Mouse (Mus musculus): ENCODE measurements around the gene Mrc2. TPM values are rescaled to one million over a fixed set of nuclear protein-coding genes. Genes with fewer than 3 reads are reported as not detected.
A peak's percentile ranks its signal among the peaks of the same experiment; 100 is the strongest.

Gene Mrc2
- total RNA-seq, 2 experiments from 2014 or later = 4.1 to 5.7 TPM

GRCm38 (mm10) chr11:105362946-105363597 lies 70.6 kb downstream of the Mrc2 start:
- peak; percentile 79 to 89 for DNase-seq (ENCODE audit: low spot score in 2 of 2)
- peak overlapping the region; percentile 77 for H3K27ac ChIP-seq
- H3K4me3 ChIP-seq = peak overlapping the region; percentile 71
- TF ChIP-seq CTCF (conservative IDR thresholded peaks at IDR 0.05) = peak; percentile 99

- TF ChIP-seq CTCF (conservative IDR thresholded peaks at IDR 0.05) = no peak
These were observed 71.3 kb downstream of the Mrc2 start for GRCm38 (mm10) chr11:105363598-105364385.

GRCm38 (mm10) chr11:105364386-105365065 lies 72.1 kb downstream of the Mrc2 start:
- Histone ChIP-seq H3K4me3 (peak overlapping the region; percentile 71), H3K27ac (peak overlapping the region; percentile 77)
- DNase-seq (ENCODE audit: low spot score in 2 of 2) = peak in 1 of 2 experiments; percentile 33
- TF ChIP-seq CTCF (conservative IDR thresholded peaks at IDR 0.05) = no peak

More at GRCm38 (mm10) chr11:105363598-105364385, 71.3 kb downstream of the Mrc2 start:
- DNase-seq (ENCODE audit: low spot score in 2 of 2) = peak; percentile 51 to 53
- Histone ChIP-seq H3K27ac (peak overlapping the region; percentile 77), H3K4me3 (peak overlapping the region; percentile 71)

- DNase-seq (ENCODE audit: low spot score in 2 of 2) = no peak
- Histone ChIP-seq H3K27ac (no peak overlapping the region), H3K4me3 (no peak overlapping the region)
- TF ChIP-seq CTCF (conservative IDR thresholded peaks at IDR 0.05) = no peak
These were observed 73.2 kb downstream of the Mrc2 start for GRCm38 (mm10) chr11:105365611-105366010.

GRCm38 (mm10) chr11:105366051-105366450 lies 73.6 kb downstream of the Mrc2 start:
- no peak for DNase-seq (ENCODE audit: low spot score in 2 of 2)
- Histone ChIP-seq H3K27ac (no peak overlapping the region), H3K4me3 (no peak overlapping the region)
- no peak for TF ChIP-seq CTCF (conservative IDR thresholded peaks at IDR 0.05)

- no peak for DNase-seq (ENCODE audit: low spot score in 2 of 2)
- no peak overlapping the region for H3K27ac ChIP-seq
- no peak for TF ChIP-seq CTCF (conservative IDR thresholded peaks at IDR 0.05)
- no peak overlapping the region for H3K4me3 ChIP-seq
These were observed 74.7 kb downstream of the Mrc2 start for GRCm38 (mm10) chr11:105367163-105367562.

GRCm38 (mm10) chr11:105368833-105369232 lies 76.4 kb downstream of the Mrc2 start:
- Histone ChIP-seq H3K4me3 (no peak overlapping the region), H3K27ac (no peak overlapping the region)
- no peak for TF ChIP-seq CTCF (conservative IDR thresholded peaks at IDR 0.05)
- no peak for DNase-seq (ENCODE audit: low spot score in 2 of 2)

GRCm38 (mm10) chr11:105369526-105370386 lies 77.3 kb downstream of the Mrc2 start:
- DNase-seq (ENCODE audit: low spot score in 2 of 2) = no peak
- Histone ChIP-seq H3K4me3 (no peak overlapping the region), H3K27ac (no peak overlapping the region)
- no peak for TF ChIP-seq CTCF (conservative IDR thresholded peaks at IDR 0.05)

- no peak overlapping the region for H3K4me3 ChIP-seq
- H3K27ac ChIP-seq = no peak overlapping the region
- no peak for DNase-seq (ENCODE audit: low spot score in 2 of 2)
- TF ChIP-seq CTCF (conservative IDR thresholded peaks at IDR 0.05) = no peak
These were observed 79.4 kb downstream of the Mrc2 start for GRCm38 (mm10) chr11:105371818-105372217.

- no peak for DNase-seq (ENCODE audit: low spot score in 2 of 2)
- no peak overlapping the region for H3K4me3 ChIP-seq
- TF ChIP-seq CTCF (conservative IDR thresholded peaks at IDR 0.05) = no peak
- no peak overlapping the region for H3K27ac ChIP-seq
These were observed 81.4 kb downstream of the Mrc2 start for GRCm38 (mm10) chr11:105373881-105374280.

- Histone ChIP-seq H3K27ac (no peak overlapping the region), H3K4me3 (no peak overlapping the region)
- no peak for TF ChIP-seq CTCF (conservative IDR thresholded peaks at IDR 0.05)
- no peak for DNase-seq (ENCODE audit: low spot score in 2 of 2)
These were observed 82.2 kb downstream of the Mrc2 start for GRCm38 (mm10) chr11:105374526-105375175.

GRCm38 (mm10) chr11:105375821-105376235 lies 83.4 kb downstream of the Mrc2 start:
- TF ChIP-seq CTCF (conservative IDR thresholded peaks at IDR 0.05) = no peak

More at GRCm38 (mm10) chr11:105375821-105376235, 83.4 kb downstream of the Mrc2 start:
- no peak overlapping the region for H3K27ac ChIP-seq
- DNase-seq (ENCODE audit: low spot score in 2 of 2) = no peak
- H3K4me3 ChIP-seq = no peak overlapping the region
